Mouse (Mus musculus) MEL (cell line): Measurements from ENCODE around the gene Nvl. TPM values are rescaled to one million over a fixed set of nuclear protein-coding genes. Genes with fewer than 3 reads are reported as not detected.

Experiments
- DNase-seq: peaks from one replicate; pipeline ENCODE4 v3.0.0; 2011; ENCODE audit warnings: low read depth, low spot score
- H3K27ac ChIP-seq: 2 replicates; pipeline ENCODE4 v1.5.1; 2012; ENCODE audit warnings: low read depth, mild to moderate bottlenecking, control low read depth, low read length, moderate library complexity; ENCODE audit not compliant: control insufficient read depth
- H3K27me3 ChIP-seq, 2 experiments: fragments of 150-350 bp in 1 of 2; sonication (generic) in 1 of 2; 2 replicates each; pipeline ENCODE4 v1.6.1; 2012; ENCODE audit warnings: low read length in 2 of 2, mild to moderate bottlenecking in 2 of 2, improper control_type of control experiment in 1 of 2, moderate library complexity in 1 of 2; ENCODE audit not compliant: insufficient read depth in 2 of 2, control insufficient read depth in 1 of 2
- H3K36me3 ChIP-seq, 2 experiments: 2 replicates each; pipeline ENCODE4 v1.6.1; 2012 to 2014; ENCODE audit warnings: low read length in 2 of 2, improper control_type of control experiment in 1 of 2, inconsistent platforms in 1 of 2, mild to moderate bottlenecking in 1 of 2; ENCODE audit not compliant: insufficient read depth in 2 of 2, control insufficient read depth in 1 of 2
- H3K4me1 ChIP-seq, 2 experiments: fragments of 150-350 bp in 1 of 2; sonication (generic) in 1 of 2; 2 replicates each; pipeline ENCODE4 v1.6.1; 2012; ENCODE audit warnings: low read length in 2 of 2, improper control_type of control experiment in 1 of 2, mild to moderate bottlenecking in 1 of 2; ENCODE audit not compliant: insufficient read depth in 2 of 2, control insufficient read depth in 1 of 2
- H3K4me3 ChIP-seq, 2 experiments: fragments of 150-350 bp in 1 of 2; sonication (generic) in 1 of 2; 2 replicates each; pipeline ENCODE4 v1.5.1; 2012; ENCODE audit warnings: low read depth in 2 of 2, low read length in 2 of 2, mild to moderate bottlenecking in 2 of 2, moderate library complexity in 2 of 2, control low read depth in 1 of 2, improper control_type of control experiment in 1 of 2; ENCODE audit not compliant: control insufficient read depth in 1 of 2, insufficient read depth in 1 of 2
- H3K79me2 ChIP-seq: 2 replicates; pipeline ENCODE4 v1.6.1; 2012; ENCODE audit warnings: mild to moderate bottlenecking, low read length, moderate library complexity; ENCODE audit not compliant: control insufficient read depth, poor library complexity, insufficient read depth
- H3K9ac ChIP-seq: 2 replicates; pipeline ENCODE4 v1.6.1; 2012; ENCODE audit warnings: low read depth, mild to moderate bottlenecking, control low read depth, low read length, moderate library complexity; ENCODE audit not compliant: control insufficient read depth, poor library complexity, severe bottlenecking
- H3K9me3 ChIP-seq: fragments of 150-350 bp; sonication (generic); replicated peaks from 2 replicates; pipeline ENCODE4 v1.6.1; 2012; ENCODE audit warnings: mild to moderate bottlenecking, low read length, improper control_type of control experiment, moderate library complexity; ENCODE audit not compliant: insufficient read depth
- BHLHE40 ChIP-seq: IDR thresholded peaks from 2 replicates; pipeline ENCODE4 v1.6.1; 2012; ENCODE audit warnings: low read depth, mild to moderate bottlenecking, inconsistent platforms, low read length, improper control_type of control experiment, borderline replicate concordance
- CHD1 ChIP-seq: IDR thresholded peaks from 2 replicates; pipeline ENCODE4 v1.6.1; 2012; ENCODE audit warnings: low read depth, mild to moderate bottlenecking, inconsistent platforms, low read length, improper control_type of control experiment
- CHD2 ChIP-seq: IDR thresholded peaks from 2 replicates; pipeline ENCODE4 v1.6.1; 2011; ENCODE audit warnings: low read length, improper control_type of control experiment
- E2F4 ChIP-seq: IDR thresholded peaks from 2 replicates; pipeline ENCODE4 v1.6.1; 2011; ENCODE audit warnings: low read depth, low read length, improper control_type of control experiment, borderline replicate concordance
- ELF1 ChIP-seq: IDR thresholded peaks from 2 replicates; pipeline ENCODE4 v1.6.1; 2014; ENCODE audit warnings: low read depth, mild to moderate bottlenecking, inconsistent platforms, low read length, improper control_type of control experiment, moderate library complexity
- ETS1 ChIP-seq: IDR thresholded peaks from 2 replicates; pipeline ENCODE4 v1.6.1; 2012; ENCODE audit warnings: low read depth, mild to moderate bottlenecking, inconsistent platforms, low read length, improper control_type of control experiment, moderate library complexity
- GABPA ChIP-seq: IDR thresholded peaks from 2 replicates; pipeline ENCODE4 v1.6.1; 2012; ENCODE audit warnings: low read depth, mild to moderate bottlenecking, inconsistent platforms, low read length, improper control_type of control experiment, moderate library complexity
- GATA1 ChIP-seq: IDR thresholded peaks from 2 replicates; pipeline ENCODE4 v1.6.1; 2011; ENCODE audit warnings: low read depth, low read length, improper control_type of control experiment
- HCFC1 ChIP-seq: IDR thresholded peaks from 2 replicates; pipeline ENCODE4 v1.6.1; 2012; ENCODE audit warnings: low read depth, mild to moderate bottlenecking, inconsistent platforms, low read length, improper control_type of control experiment, moderate library complexity
- JUND ChIP-seq: IDR thresholded peaks from 2 replicates; pipeline ENCODE4 v1.6.1; 2011; ENCODE audit warnings: low read depth, mild to moderate bottlenecking, improper control_type of control experiment, low read length
- KAT2A ChIP-seq: conservative IDR thresholded peaks from 2 replicates; pipeline ENCODE4 v1.6.1; 2012; ENCODE audit warnings: low read depth, low read length, improper control_type of control experiment, inconsistent platforms
- MAFK ChIP-seq: IDR thresholded peaks from 2 replicates; pipeline ENCODE4 v1.6.1; 2011; ENCODE audit warnings: low read depth, mild to moderate bottlenecking, low read length, improper control_type of control experiment, borderline replicate concordance
- MAX ChIP-seq: IDR thresholded peaks from 2 replicates; pipeline ENCODE4 v1.6.1; 2011; ENCODE audit warnings: low read length, improper control_type of control experiment
- MAZ ChIP-seq: IDR thresholded peaks from 2 replicates; pipeline ENCODE4 v1.6.1; 2012; ENCODE audit warnings: low read depth, mild to moderate bottlenecking, inconsistent platforms, low read length, improper control_type of control experiment
- MXI1 ChIP-seq: IDR thresholded peaks from 2 replicates; pipeline ENCODE4 v1.6.1; 2011; ENCODE audit warnings: mild to moderate bottlenecking, low read depth, low read length, improper control_type of control experiment
- MYB ChIP-seq: IDR thresholded peaks from 2 replicates; pipeline ENCODE4 v1.6.1; 2011; ENCODE audit warnings: mild to moderate bottlenecking, low read depth, low read length, improper control_type of control experiment
- MYC ChIP-seq: IDR thresholded peaks from 2 replicates; pipeline ENCODE4 v1.6.1; 2011; ENCODE audit warnings: low read depth, mild to moderate bottlenecking, low read length, improper control_type of control experiment, moderate library complexity
- NELFE ChIP-seq: IDR thresholded peaks from 2 replicates; pipeline ENCODE4 v1.6.1; 2011; ENCODE audit warnings: low read depth, low read length, improper control_type of control experiment
- NRF1 ChIP-seq: IDR thresholded peaks from 2 replicates; pipeline ENCODE4 v1.6.1; 2014; ENCODE audit warnings: low read depth, mild to moderate bottlenecking, inconsistent platforms, low read length, improper control_type of control experiment, moderate library complexity; ENCODE audit not compliant: poor library complexity, insufficient read depth, severe bottlenecking
- POLR2A ChIP-seq, 2 experiments: IDR thresholded peaks; 2 replicates each; pipeline ENCODE4 v1.6.1; 2011 to 2012; ENCODE audit warnings: low read length in 2 of 2, mild to moderate bottlenecking in 2 of 2, control low read depth in 1 of 2, improper control_type of control experiment in 1 of 2, low read depth in 1 of 2, moderate library complexity in 1 of 2; ENCODE audit not compliant: control insufficient read depth in 1 of 2, insufficient read depth in 1 of 2, poor library complexity in 1 of 2
- POLR2AphosphoS2 ChIP-seq: IDR thresholded peaks from 2 replicates; pipeline ENCODE4 v1.6.1; 2011; ENCODE audit warnings: low read length, improper control_type of control experiment
- POLR2AphosphoS5 ChIP-seq: IDR thresholded peaks from 2 replicates; pipeline ENCODE4 v1.6.1; 2012; ENCODE audit warnings: low read depth, borderline replicate concordance, mild to moderate bottlenecking, inconsistent platforms, low read length, moderate library complexity, mixed read lengths
- RAD21 ChIP-seq: IDR thresholded peaks from 2 replicates; pipeline ENCODE4 v1.6.1; 2011; ENCODE audit warnings: mild to moderate bottlenecking, low read depth, low read length, improper control_type of control experiment
- RCOR1 ChIP-seq: IDR thresholded peaks from 2 replicates; pipeline ENCODE4 v1.6.1; 2012; ENCODE audit warnings: low read depth, mild to moderate bottlenecking, inconsistent platforms, low read length, improper control_type of control experiment
- SIN3A ChIP-seq: IDR thresholded peaks from 2 replicates; pipeline ENCODE4 v1.6.1; 2012; ENCODE audit warnings: low read length, improper control_type of control experiment, inconsistent platforms
- SMC3 ChIP-seq: IDR thresholded peaks from 2 replicates; pipeline ENCODE4 v1.6.1; 2011; ENCODE audit warnings: low read depth, low read length, improper control_type of control experiment
- TAL1 ChIP-seq: IDR thresholded peaks from 2 replicates; pipeline ENCODE4 v1.6.1; 2012; ENCODE audit warnings: mild to moderate bottlenecking, inconsistent platforms, low read length, moderate library complexity, mixed read lengths
- TBP ChIP-seq: IDR thresholded peaks from 2 replicates; pipeline ENCODE4 v1.8.0; 2011; ENCODE audit warnings: low read depth, low read length, improper control_type of control experiment
- TCF12 ChIP-seq: IDR thresholded peaks from 2 replicates; pipeline ENCODE4 v1.6.1; 2014; ENCODE audit warnings: low read depth, mild to moderate bottlenecking, inconsistent platforms, low read length, improper control_type of control experiment, moderate library complexity
- UBTF ChIP-seq: IDR thresholded peaks from 2 replicates; pipeline ENCODE4 v1.6.1; 2012; ENCODE audit warnings: low read depth, mild to moderate bottlenecking, inconsistent platforms, low read length, improper control_type of control experiment, moderate library complexity, borderline replicate concordance; ENCODE audit not compliant: insufficient read depth
- USF1 ChIP-seq: IDR thresholded peaks from 2 replicates; pipeline ENCODE4 v1.6.1; 2014; ENCODE audit warnings: low read depth, mild to moderate bottlenecking, inconsistent platforms, low read length, improper control_type of control experiment, moderate library complexity
- ZC3H11A ChIP-seq: IDR thresholded peaks from 2 replicates; pipeline ENCODE4 v1.6.1; 2012; ENCODE audit warnings: low read depth, mild to moderate bottlenecking, inconsistent platforms, low read length, improper control_type of control experiment
- ZKSCAN1 ChIP-seq: IDR thresholded peaks from 2 replicates; pipeline ENCODE4 v1.6.1; 2012; ENCODE audit warnings: low read depth, mild to moderate bottlenecking, inconsistent platforms, low read length, improper control_type of control experiment, moderate library complexity
- ZMIZ1 ChIP-seq: IDR thresholded peaks from 2 replicates; pipeline ENCODE4 v1.6.1; 2012; ENCODE audit warnings: low read depth, mild to moderate bottlenecking, inconsistent platforms, low read length, improper control_type of control experiment, moderate library complexity
- ZNF384 ChIP-seq: IDR thresholded peaks from 2 replicates; pipeline ENCODE4 v1.6.1; 2012; ENCODE audit warnings: low read depth, mild to moderate bottlenecking, inconsistent platforms, low read length, improper control_type of control experiment
- polyA plus RNA-seq, 2 experiments: library from polyadenylated mRNA; stranded (reverse) in 1 of 2; unstranded in 1 of 2; fragments of >175 nt in 1 of 2; fragments of >200 nt in 1 of 2; gene quantifications; 2 replicates each; pipeline versions ENCODE4 v1.2.1 to v1.2.4; 2012; ENCODE audit warnings: low replicate concordance in 2 of 2, low read depth in 1 of 2; ENCODE audit not compliant: insufficient read length in 2 of 2, insufficient read depth in 1 of 2, missing spikeins in 1 of 2
- total RNA-seq: library from RNA; depleted of rRNA; stranded (reverse); fragments of 300-350 nt; gene quantifications from 2 replicates; pipeline ENCODE4 v1.2.3, GENCODE M21; 2012; rRNA removed

Gene Nvl
- total RNA-seq (20.8 and 21.0 TPM in 2 replicates), polyA plus RNA-seq (10 to 100 TPM in 1 of 2 experiments, not detected in 1; 29.8 TPM)

- peak within 1 kb of the TSS; percentile 98 for H3K27ac ChIP-seq
- H3K27me3 ChIP-seq: no peaks in the 10 kb centered on the region
- H3K79me2 ChIP-seq: peaks cover 25% of the 10 kb centered on the region
- peaks cover 13 to 26% of the 10 kb centered on the region in 2 experiments for H3K4me1 ChIP-seq
- H3K4me3 ChIP-seq: peak within 1 kb of the TSS; percentile 68 to 99
- H3K9me3 ChIP-seq: no peaks in the 10 kb centered on the region
- peaks cover 8 to 31% of the 10 kb centered on the region in 2 experiments for H3K36me3 ChIP-seq
- H3K9ac ChIP-seq: peak within 1 kb of the TSS; percentile 95
- DNase-seq: peak; percentile 99
- TF ChIP-seq POLR2AphosphoS2: peak; percentile 74; the same call in 1 of the 2 replicates
- no peak for TF ChIP-seq ZC3H11A
- TF ChIP-seq BHLHE40: no peak
- peak; percentile 79; the same call in 1 of the 2 replicates for TF ChIP-seq CHD1
- no peak for TF ChIP-seq ZKSCAN1
- TF ChIP-seq TAL1: no peak
- TF ChIP-seq USF1: peak; percentile 47
- TF ChIP-seq SIN3A: peak; percentile 94
- peak; percentile 41; the same call in 1 of the 2 replicates for TF ChIP-seq POLR2AphosphoS5
- TF ChIP-seq NRF1: peak; percentile 80
- TF ChIP-seq E2F4: peak; percentile 92
- TF ChIP-seq MAFK: no peak
- TF ChIP-seq KAT2A: peak; percentile 85
- TF ChIP-seq MYB: no peak
- peak; percentile 88 for TF ChIP-seq TBP
- peak; percentile 45; the same call in 1 of the 2 replicates for TF ChIP-seq GATA1
- peak; percentile 71; the same call in 1 of the 2 replicates for TF ChIP-seq UBTF
- TF ChIP-seq TCF12: peak; percentile 80
- TF ChIP-seq ZMIZ1: no peak
- TF ChIP-seq POLR2A (IDR thresholded peaks at IDR 0.05; ENCODE audit: control insufficient read depth in 1 of 2, insufficient read depth in 1 of 2, low read depth in 1 of 2, low read length in 2 of 2, poor library complexity in 1 of 2): peak in 1 of 2 experiments; percentile 86
- TF ChIP-seq MAX: peak; percentile 64
- no peak for TF ChIP-seq RAD21
- peak; percentile 100 for TF ChIP-seq MAZ
- TF ChIP-seq SMC3: no peak
- TF ChIP-seq JUND: no peak
- peak; percentile 90 for TF ChIP-seq MXI1
- TF ChIP-seq CHD2: no peak
- TF ChIP-seq ELF1: peak; percentile 88
- peak; percentile 64 for TF ChIP-seq NELFE
- TF ChIP-seq ZNF384: peak; percentile 73
- peak; percentile 80 for TF ChIP-seq ETS1
- TF ChIP-seq MYC: peak; percentile 85
- no peak for TF ChIP-seq GABPA
- no peak for TF ChIP-seq RCOR1
- peak; percentile 97 for TF ChIP-seq HCFC1
Observed at GRCm38 (mm10) chr1:181143950-181144836, at the start of gene Nvl, which contains the start of gene Cnih4. Gene Nvl, minus strand, starts transcription at chr1:181144204. Gene Cnih4, plus strand, starts transcription at chr1:181144693.
